Mouse (Mus musculus): ENCODE measurements around the gene Dlg1. TPM values are rescaled to one million over a fixed set of nuclear protein-coding genes. Genes with fewer than 3 reads are reported as not detected.

Dlg1 gene
- polyA plus RNA-seq, 1 experiment from 2014 or later, result 28.5 TPM

- DNase-seq (ENCODE audit: low spot score) (no peak), ATAC-seq (replicated peaks; ENCODE audit: low FRiP score, low TSS enrichment, low read depth) (no peak)
- Histone ChIP-seq H3K4me2 (ENCODE audit: low read length) (no peak overlapping the region), H3K9ac (ENCODE audit: low read length) (no peak overlapping the region), H3K36me3 (ENCODE audit: control insufficient read depth, insufficient read depth, low read length) (no peaks in the 10 kb centered on the region), H3K9me3 (ENCODE audit: control insufficient read depth, low read length) (no peaks in the 10 kb centered on the region), H3K4me3 (ENCODE audit: low read depth, low read length) (no peak overlapping the region), H3K4me1 (replicated peaks; ENCODE audit: control insufficient read depth, insufficient read depth, low read length) (peaks cover 6% of the 10 kb centered on the region; the same call in 1 of the 2 replicates), H3K27me3 (replicated peaks; ENCODE audit: control insufficient read depth, insufficient read depth, low read length) (no peaks in the 10 kb centered on the region), H3K27ac (ENCODE audit: low read depth) (no peak overlapping the region)
- 26% methylated on average over 6 of the region's 6 CpGs for WGBS
Observed at GRCm38 (mm10) chr16:31650788-31651187, 12.5 kb upstream of the Dlg1 start.

GRCm38 (mm10) chr16:31651541-31651940 is 11.7 kb upstream of the Dlg1 start:
- Histone ChIP-seq H3K9me3 (ENCODE audit: control insufficient read depth, low read length) (no peaks in the 10 kb centered on the region), H3K4me1 (replicated peaks; ENCODE audit: control insufficient read depth, insufficient read depth, low read length) (peaks cover 6% of the 10 kb centered on the region; the same call in 1 of the 2 replicates), H3K4me2 (ENCODE audit: low read length) (no peak overlapping the region), H3K36me3 (ENCODE audit: control insufficient read depth, insufficient read depth, low read length) (no peaks in the 10 kb centered on the region), H3K9ac (ENCODE audit: low read length) (no peak overlapping the region), H3K27ac (ENCODE audit: low read depth) (no peak overlapping the region), H3K27me3 (replicated peaks; ENCODE audit: control insufficient read depth, insufficient read depth, low read length) (no peaks in the 10 kb centered on the region), H3K4me3 (ENCODE audit: low read depth, low read length) (no peak overlapping the region)
- 77% methylated on average over 3 of the region's 3 CpGs for WGBS
- no peak for ATAC-seq (replicated peaks; ENCODE audit: low FRiP score, low TSS enrichment, low read depth)
- DNase-seq (ENCODE audit: low spot score), result no peak

DNA sequence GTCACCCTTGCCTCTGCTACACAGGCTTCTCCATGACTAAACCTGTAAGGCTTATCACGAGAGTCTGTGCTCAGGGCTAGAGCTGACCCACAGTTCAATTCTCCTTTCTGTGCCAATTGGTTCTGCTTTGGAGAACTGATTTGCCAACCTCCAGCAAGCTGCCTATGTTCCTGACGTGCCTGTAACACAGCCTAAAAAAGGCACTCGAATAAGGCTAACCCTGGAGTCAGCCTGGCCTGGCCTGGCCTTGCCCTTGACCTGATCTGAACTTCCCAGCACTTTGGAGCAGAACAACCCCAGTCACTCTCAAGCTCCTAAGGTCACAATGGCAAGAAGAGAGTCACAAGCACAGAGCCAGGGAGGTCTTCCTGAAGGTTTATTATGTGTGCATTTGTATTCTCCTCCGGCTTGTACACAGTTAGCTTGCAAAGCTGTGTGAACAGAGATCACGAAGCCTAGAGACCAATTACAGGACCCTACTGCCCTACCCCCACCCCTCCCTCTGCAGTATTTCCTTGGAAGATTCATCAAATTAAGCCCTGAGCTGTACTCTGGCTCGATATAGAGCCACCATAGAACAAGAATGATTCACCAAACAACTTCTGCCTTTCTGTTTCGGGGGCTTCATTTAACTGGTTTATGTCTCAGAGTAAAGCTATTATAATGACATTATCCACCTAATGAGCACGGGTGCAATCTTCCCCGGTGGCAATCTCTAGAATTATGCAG is 11.0 kb upstream of the Dlg1 start:
- no peaks in the 10 kb centered on the region for H3K9me3 ChIP-seq (ENCODE audit: control insufficient read depth, low read length)
- no peaks in the 10 kb centered on the region for H3K27me3 ChIP-seq (replicated peaks; ENCODE audit: control insufficient read depth, insufficient read depth, low read length)
- H3K4me2 ChIP-seq (ENCODE audit: low read length), result no peak overlapping the region
- 62% methylated on average over 9 of the region's 9 CpGs for WGBS
- ATAC-seq (replicated peaks; ENCODE audit: low FRiP score, low TSS enrichment, low read depth) (no peak), DNase-seq (ENCODE audit: low spot score) (no peak)
- no peak overlapping the region for H3K9ac ChIP-seq (ENCODE audit: low read length)
- no peak overlapping the region for H3K4me3 ChIP-seq (ENCODE audit: low read depth, low read length)
- no peak overlapping the region for H3K27ac ChIP-seq (ENCODE audit: low read depth)
- H3K4me1 ChIP-seq (replicated peaks; ENCODE audit: control insufficient read depth, insufficient read depth, low read length), result peaks cover 6% of the 10 kb centered on the region; the same call in 1 of the 2 replicates
- H3K36me3 ChIP-seq (ENCODE audit: control insufficient read depth, insufficient read depth, low read length), result no peaks in the 10 kb centered on the region

DNA sequence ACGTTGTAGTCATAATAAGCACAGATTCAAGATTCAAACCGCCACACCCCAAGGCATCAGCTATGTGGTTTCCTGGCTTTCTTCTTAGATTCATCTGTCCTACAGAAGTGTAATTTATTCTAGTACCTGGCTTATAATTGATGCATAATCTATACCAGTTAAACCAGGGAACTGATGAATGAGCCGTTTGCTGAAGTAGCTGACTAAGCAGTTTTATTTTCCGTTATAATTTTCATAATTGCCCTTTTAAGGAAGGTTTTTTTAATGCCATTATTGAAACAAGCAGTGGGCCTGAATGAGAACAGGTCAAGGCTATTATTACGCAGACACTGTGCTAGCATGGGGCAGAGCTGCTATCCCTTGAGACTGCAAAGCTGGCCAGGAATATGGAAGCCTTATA is 9.6 kb upstream of the Dlg1 start:
- Histone ChIP-seq H3K4me3 (ENCODE audit: low read depth, low read length) (no peak overlapping the region), H3K9me3 (ENCODE audit: control insufficient read depth, low read length) (no peaks in the 10 kb centered on the region), H3K9ac (ENCODE audit: low read length) (no peak overlapping the region), H3K27me3 (replicated peaks; ENCODE audit: control insufficient read depth, insufficient read depth, low read length) (no peaks in the 10 kb centered on the region), H3K27ac (ENCODE audit: low read depth) (no peak overlapping the region), H3K4me1 (replicated peaks; ENCODE audit: control insufficient read depth, insufficient read depth, low read length) (peaks cover 6% of the 10 kb centered on the region; the same call in 1 of the 2 replicates), H3K36me3 (ENCODE audit: control insufficient read depth, insufficient read depth, low read length) (no peaks in the 10 kb centered on the region), H3K4me2 (ENCODE audit: low read length) (no peak overlapping the region)
- WGBS, result 83% methylated on average over 5 of the region's 5 CpGs
- ATAC-seq (replicated peaks; ENCODE audit: low FRiP score, low TSS enrichment, low read depth) (no peak), DNase-seq (ENCODE audit: low spot score) (no peak)

DNA sequence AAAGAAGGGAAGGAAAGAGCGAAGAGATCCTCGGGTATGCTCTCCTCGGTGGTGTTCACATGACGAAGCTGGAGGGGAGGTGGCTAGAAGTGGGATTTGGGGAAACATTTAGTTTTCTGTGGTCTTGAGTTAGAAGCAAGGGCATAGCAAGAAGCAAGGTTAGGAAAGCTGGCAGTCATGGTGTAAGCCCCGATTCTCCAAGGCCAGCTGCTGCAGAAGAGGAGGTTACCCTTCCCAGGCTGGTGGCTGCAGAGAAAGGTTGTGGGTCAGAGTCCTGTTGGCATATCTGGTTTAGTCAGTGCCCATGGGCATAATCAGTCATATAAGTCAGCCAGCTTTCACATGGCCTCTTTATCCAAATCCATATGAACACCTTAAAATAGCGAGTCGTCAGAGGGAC is 9.2 kb upstream of the Dlg1 start:
- WGBS, result 89% methylated on average over 7 of the region's 7 CpGs

DNA sequence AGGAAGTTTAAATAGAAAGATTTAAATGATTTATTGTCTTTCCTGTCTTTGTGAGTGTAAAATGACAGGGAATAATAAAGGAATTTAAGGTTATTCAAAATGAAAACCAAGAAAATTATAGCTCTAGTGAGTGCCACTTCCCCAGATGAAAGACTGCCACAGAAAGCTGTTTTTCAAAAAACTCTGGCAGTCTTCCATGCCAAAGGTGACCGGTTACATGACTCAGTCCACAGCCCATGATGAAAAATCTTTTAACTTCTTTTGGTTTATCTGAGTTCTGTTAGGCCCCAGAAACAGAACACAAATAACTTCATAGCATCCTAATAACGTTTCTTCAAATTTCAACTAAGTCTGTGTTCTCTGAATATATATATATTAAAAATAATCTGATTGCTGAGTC is 7.7 kb upstream of the Dlg1 start:
- Histone ChIP-seq H3K4me3 (ENCODE audit: low read depth, low read length) (no peak overlapping the region), H3K9ac (ENCODE audit: low read length) (no peak overlapping the region), H3K4me1 (replicated peaks; ENCODE audit: control insufficient read depth, insufficient read depth, low read length) (peaks cover 6% of the 10 kb centered on the region; the same call in 1 of the 2 replicates), H3K9me3 (ENCODE audit: control insufficient read depth, low read length) (no peaks in the 10 kb centered on the region), H3K36me3 (ENCODE audit: control insufficient read depth, insufficient read depth, low read length) (no peaks in the 10 kb centered on the region), H3K4me2 (ENCODE audit: low read length) (no peak overlapping the region), H3K27me3 (replicated peaks; ENCODE audit: control insufficient read depth, insufficient read depth, low read length) (no peaks in the 10 kb centered on the region), H3K27ac (ENCODE audit: low read depth) (no peak overlapping the region)
- DNase-seq (ENCODE audit: low spot score) (no peak), ATAC-seq (replicated peaks; ENCODE audit: low FRiP score, low TSS enrichment, low read depth) (no peak)
- 82% methylated on average over 2 of the region's 2 CpGs for WGBS

More for the DNA sequence above, 9.2 kb upstream of the Dlg1 start:
- DNase-seq (ENCODE audit: low spot score) (no peak), ATAC-seq (replicated peaks; ENCODE audit: low FRiP score, low TSS enrichment, low read depth) (no peak)
- no peaks in the 10 kb centered on the region for H3K9me3 ChIP-seq (ENCODE audit: control insufficient read depth, low read length)
- H3K9ac ChIP-seq (ENCODE audit: low read length), result no peak overlapping the region
- no peaks in the 10 kb centered on the region for H3K36me3 ChIP-seq (ENCODE audit: control insufficient read depth, insufficient read depth, low read length)
- H3K27ac ChIP-seq (ENCODE audit: low read depth), result no peak overlapping the region
- H3K27me3 ChIP-seq (replicated peaks; ENCODE audit: control insufficient read depth, insufficient read depth, low read length), result no peaks in the 10 kb centered on the region
- no peak overlapping the region for H3K4me3 ChIP-seq (ENCODE audit: low read depth, low read length)
- H3K4me1 ChIP-seq (replicated peaks; ENCODE audit: control insufficient read depth, insufficient read depth, low read length), result peaks cover 6% of the 10 kb centered on the region; the same call in 1 of the 2 replicates
- no peak overlapping the region for H3K4me2 ChIP-seq (ENCODE audit: low read length)

DNA sequence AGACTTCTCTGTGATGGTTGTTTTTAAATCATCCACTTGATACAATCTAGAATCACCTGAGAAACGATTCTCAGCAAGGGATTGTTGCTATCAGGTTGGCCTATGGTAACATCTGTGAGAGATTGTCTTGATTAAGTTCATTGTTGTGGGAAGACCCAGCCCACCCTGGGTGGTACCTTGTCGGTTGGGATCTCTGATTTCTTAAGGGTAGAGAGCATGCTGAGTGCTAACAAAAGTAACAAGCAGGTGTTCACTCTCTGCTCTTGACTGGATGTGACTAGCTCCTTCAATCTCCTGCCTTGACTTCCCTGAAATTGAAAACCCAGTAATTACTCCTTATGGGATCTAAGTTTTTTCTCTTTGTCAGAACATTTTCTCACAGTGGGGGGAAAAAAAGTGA is 5.7 kb upstream of the Dlg1 start:
- no peak overlapping the region for H3K9ac ChIP-seq (ENCODE audit: low read length)
- 25% methylated on average over 2 of the region's 2 CpGs for WGBS
- H3K36me3 ChIP-seq (ENCODE audit: control insufficient read depth, insufficient read depth, low read length), result no peaks in the 10 kb centered on the region
- no peaks in the 10 kb centered on the region for H3K9me3 ChIP-seq (ENCODE audit: control insufficient read depth, low read length)
- ATAC-seq (replicated peaks; ENCODE audit: low FRiP score, low TSS enrichment, low read depth) (no peak), DNase-seq (ENCODE audit: low spot score) (no peak)
- no peaks in the 10 kb centered on the region for H3K4me1 ChIP-seq (replicated peaks; ENCODE audit: control insufficient read depth, insufficient read depth, low read length)
- no peaks in the 10 kb centered on the region for H3K27me3 ChIP-seq (replicated peaks; ENCODE audit: control insufficient read depth, insufficient read depth, low read length)
- H3K27ac ChIP-seq (ENCODE audit: low read depth), result no peak overlapping the region
- H3K4me2 ChIP-seq (ENCODE audit: low read length), result no peak overlapping the region
- H3K4me3 ChIP-seq (ENCODE audit: low read depth, low read length), result no peak overlapping the region

GRCm38 (mm10) chr16:31658539-31659334 is 4.5 kb upstream of the Dlg1 start:
- Histone ChIP-seq H3K4me3 (ENCODE audit: low read depth, low read length) (no peak overlapping the region), H3K9me3 (ENCODE audit: control insufficient read depth, low read length) (no peaks in the 10 kb centered on the region), H3K36me3 (ENCODE audit: control insufficient read depth, insufficient read depth, low read length) (no peaks in the 10 kb centered on the region), H3K4me2 (ENCODE audit: low read length) (no peak overlapping the region), H3K27ac (ENCODE audit: low read depth) (no peak overlapping the region), H3K9ac (ENCODE audit: low read length) (no peak overlapping the region), H3K4me1 (replicated peaks; ENCODE audit: control insufficient read depth, insufficient read depth, low read length) (no peaks in the 10 kb centered on the region; the same call in 1 of the 2 replicates), H3K27me3 (replicated peaks; ENCODE audit: control insufficient read depth, insufficient read depth, low read length) (no peaks in the 10 kb centered on the region)
- ATAC-seq (replicated peaks; ENCODE audit: low FRiP score, low TSS enrichment, low read depth) (no peak), DNase-seq (ENCODE audit: low spot score) (no peak)
- 54% methylated on average over 6 of the region's 6 CpGs for WGBS
